Mouse (Mus musculus): ENCODE measurements at regions not wholly inside any gene's neighbourhood (a gene's known extent, or its start where the extent isn't known, plus 50 kb on each side); places are given as distances from the start of the nearest gene placed in this dataset.

GRCm38 (mm10) chr2:106540176-106540575 is 152.9 kb upstream of the Mpped2 start:
- Histone ChIP-seq H3K4me3 (replicated peaks; ENCODE audit: low read depth, low read length) (no peak overlapping the region), H3K27me3 (ENCODE audit: insufficient read depth, low read length) (no peaks in the 10 kb centered on the region), H3K27ac (no peak overlapping the region), H3K9ac (ENCODE audit: low read depth, low read length) (no peak overlapping the region), H3K4me1 (replicated peaks; ENCODE audit: insufficient read depth, low read length) (no peaks in the 10 kb centered on the region), H3K4me2 (ENCODE audit: low read length) (no peak overlapping the region), H3K9me3 (replicated peaks; ENCODE audit: low read length) (no peaks in the 10 kb centered on the region), H3K36me3 (ENCODE audit: insufficient read depth, low read length) (no peaks in the 10 kb centered on the region)
- no peak for ATAC-seq (replicated peaks; ENCODE audit: low FRiP score, low read depth)
- DNase-seq (ENCODE audit: low spot score) = no peak
- no peak for TF ChIP-seq CTCF (IDR thresholded peaks at IDR 0.05; ENCODE audit: low read depth)
- WGBS = 95% methylated on average over 5 of the region's 5 CpGs

- H3K4me2 ChIP-seq (ENCODE audit: low read length) = no peak overlapping the region
- TF ChIP-seq CTCF (IDR thresholded peaks at IDR 0.05; ENCODE audit: low read depth) = no peak
- H3K4me1 ChIP-seq (replicated peaks; ENCODE audit: insufficient read depth, low read length) = no peaks in the 10 kb centered on the region
- no peaks in the 10 kb centered on the region for H3K36me3 ChIP-seq (ENCODE audit: insufficient read depth, low read length)
- DNase-seq (ENCODE audit: low spot score) = peak; percentile 58
- no peak overlapping the region for H3K9ac ChIP-seq (ENCODE audit: low read depth, low read length)
- no peaks in the 10 kb centered on the region for H3K27me3 ChIP-seq (ENCODE audit: insufficient read depth, low read length)
- ATAC-seq (replicated peaks; ENCODE audit: low FRiP score, low read depth) = no peak; the same call in 1 of the 2 replicates
- no peak overlapping the region for H3K27ac ChIP-seq
- H3K9me3 ChIP-seq (replicated peaks; ENCODE audit: low read length) = no peaks in the 10 kb centered on the region
- WGBS = 31% methylated on average over 4 of the region's 4 CpGs
- no peak overlapping the region for H3K4me3 ChIP-seq (replicated peaks; ENCODE audit: low read depth, low read length)
Measured at GRCm38 (mm10) chr2:106547117-106547516, 146.0 kb upstream of the Mpped2 start.

GRCm38 (mm10) chr2:106553666-106554065 is 139.4 kb upstream of the Mpped2 start:
- ATAC-seq (replicated peaks; ENCODE audit: low FRiP score, low read depth) (no peak), DNase-seq (ENCODE audit: low spot score) (no peak)
- WGBS = 74% methylated on average over 5 of the region's 5 CpGs
- Histone ChIP-seq H3K27me3 (ENCODE audit: insufficient read depth, low read length) (no peaks in the 10 kb centered on the region), H3K4me3 (replicated peaks; ENCODE audit: low read depth, low read length) (no peak overlapping the region), H3K9ac (ENCODE audit: low read depth, low read length) (no peak overlapping the region), H3K4me2 (ENCODE audit: low read length) (no peak overlapping the region), H3K36me3 (ENCODE audit: insufficient read depth, low read length) (no peaks in the 10 kb centered on the region), H3K9me3 (replicated peaks; ENCODE audit: low read length) (no peaks in the 10 kb centered on the region), H3K4me1 (replicated peaks; ENCODE audit: insufficient read depth, low read length) (no peaks in the 10 kb centered on the region), H3K27ac (no peak overlapping the region)
- TF ChIP-seq CTCF (IDR thresholded peaks at IDR 0.05; ENCODE audit: low read depth) = no peak

GRCm38 (mm10) chr2:106561571-106562090 is 131.4 kb upstream of the Mpped2 start:
- DNase-seq (ENCODE audit: low spot score) = no peak
- no peak overlapping the region for H3K27ac ChIP-seq
- no peak overlapping the region for H3K9ac ChIP-seq (ENCODE audit: low read depth, low read length)
- no peak for ATAC-seq (replicated peaks; ENCODE audit: low FRiP score, low read depth)
- no peak overlapping the region for H3K4me3 ChIP-seq (replicated peaks; ENCODE audit: low read depth, low read length)
- H3K36me3 ChIP-seq (ENCODE audit: insufficient read depth, low read length) = no peaks in the 10 kb centered on the region
- no peaks in the 10 kb centered on the region for H3K27me3 ChIP-seq (ENCODE audit: insufficient read depth, low read length)
- WGBS = 71% methylated on average over 3 of the region's 3 CpGs
- H3K9me3 ChIP-seq (replicated peaks; ENCODE audit: low read length) = no peaks in the 10 kb centered on the region
- no peaks in the 10 kb centered on the region for H3K4me1 ChIP-seq (replicated peaks; ENCODE audit: insufficient read depth, low read length)
- no peak overlapping the region for H3K4me2 ChIP-seq (ENCODE audit: low read length)
- no peak for TF ChIP-seq CTCF (IDR thresholded peaks at IDR 0.05; ENCODE audit: low read depth)

GRCm38 (mm10) chr2:106570226-106570625 is 122.8 kb upstream of the Mpped2 start:
- DNase-seq (ENCODE audit: low spot score) (no peak), ATAC-seq (replicated peaks; ENCODE audit: low FRiP score, low read depth) (no peak)
- Histone ChIP-seq H3K4me1 (replicated peaks; ENCODE audit: insufficient read depth, low read length) (no peaks in the 10 kb centered on the region), H3K4me3 (replicated peaks; ENCODE audit: low read depth, low read length) (no peak overlapping the region), H3K36me3 (ENCODE audit: insufficient read depth, low read length) (no peaks in the 10 kb centered on the region), H3K4me2 (ENCODE audit: low read length) (no peak overlapping the region), H3K27ac (no peak overlapping the region), H3K9ac (ENCODE audit: low read depth, low read length) (no peak overlapping the region), H3K27me3 (ENCODE audit: insufficient read depth, low read length) (no peaks in the 10 kb centered on the region), H3K9me3 (replicated peaks; ENCODE audit: low read length) (no peaks in the 10 kb centered on the region)
- WGBS = 54% methylated on average over 1 of the region's 1 CpGs
- TF ChIP-seq CTCF (IDR thresholded peaks at IDR 0.05; ENCODE audit: low read depth) = no peak

- Histone ChIP-seq H3K27ac (no peak overlapping the region), H3K36me3 (ENCODE audit: insufficient read depth, low read length) (no peaks in the 10 kb centered on the region), H3K9ac (ENCODE audit: low read depth, low read length) (no peak overlapping the region), H3K4me2 (ENCODE audit: low read length) (no peak overlapping the region), H3K4me1 (replicated peaks; ENCODE audit: insufficient read depth, low read length) (no peaks in the 10 kb centered on the region), H3K4me3 (replicated peaks; ENCODE audit: low read depth, low read length) (no peak overlapping the region), H3K9me3 (replicated peaks; ENCODE audit: low read length) (no peaks in the 10 kb centered on the region), H3K27me3 (ENCODE audit: insufficient read depth, low read length) (no peaks in the 10 kb centered on the region)
- DNase-seq (ENCODE audit: low spot score) (no peak), ATAC-seq (replicated peaks; ENCODE audit: low FRiP score, low read depth) (no peak)
- TF ChIP-seq CTCF (IDR thresholded peaks at IDR 0.05; ENCODE audit: low read depth) = no peak
- 70% methylated on average over 3 of the region's 3 CpGs for WGBS
Measured at GRCm38 (mm10) chr2:106571346-106571745, 121.7 kb upstream of the Mpped2 start.

- no peak overlapping the region for H3K27ac ChIP-seq
- H3K9me3 ChIP-seq (replicated peaks; ENCODE audit: low read length) = no peaks in the 10 kb centered on the region
- no peaks in the 10 kb centered on the region for H3K36me3 ChIP-seq (ENCODE audit: insufficient read depth, low read length)
- no peaks in the 10 kb centered on the region for H3K27me3 ChIP-seq (ENCODE audit: insufficient read depth, low read length)
- no peak overlapping the region for H3K9ac ChIP-seq (ENCODE audit: low read depth, low read length)
- TF ChIP-seq CTCF (IDR thresholded peaks at IDR 0.05; ENCODE audit: low read depth) = no peak
- ATAC-seq (replicated peaks; ENCODE audit: low FRiP score, low read depth) = no peak
- 52% methylated on average over 2 of the region's 2 CpGs for WGBS
- DNase-seq (ENCODE audit: low spot score) = no peak
- H3K4me2 ChIP-seq (ENCODE audit: low read length) = no peak overlapping the region
- no peaks in the 10 kb centered on the region for H3K4me1 ChIP-seq (replicated peaks; ENCODE audit: insufficient read depth, low read length)
- no peak overlapping the region for H3K4me3 ChIP-seq (replicated peaks; ENCODE audit: low read depth, low read length)
Measured at GRCm38 (mm10) chr2:106571913-106572312, 121.2 kb upstream of the Mpped2 start.
